Mouse (Mus musculus): ENCODE measurements at regions not wholly inside any gene's neighbourhood (a gene's known extent, or its start where the extent isn't known, plus 50 kb on each side); places are given as distances from the start of the nearest gene placed in this dataset.

DNA sequence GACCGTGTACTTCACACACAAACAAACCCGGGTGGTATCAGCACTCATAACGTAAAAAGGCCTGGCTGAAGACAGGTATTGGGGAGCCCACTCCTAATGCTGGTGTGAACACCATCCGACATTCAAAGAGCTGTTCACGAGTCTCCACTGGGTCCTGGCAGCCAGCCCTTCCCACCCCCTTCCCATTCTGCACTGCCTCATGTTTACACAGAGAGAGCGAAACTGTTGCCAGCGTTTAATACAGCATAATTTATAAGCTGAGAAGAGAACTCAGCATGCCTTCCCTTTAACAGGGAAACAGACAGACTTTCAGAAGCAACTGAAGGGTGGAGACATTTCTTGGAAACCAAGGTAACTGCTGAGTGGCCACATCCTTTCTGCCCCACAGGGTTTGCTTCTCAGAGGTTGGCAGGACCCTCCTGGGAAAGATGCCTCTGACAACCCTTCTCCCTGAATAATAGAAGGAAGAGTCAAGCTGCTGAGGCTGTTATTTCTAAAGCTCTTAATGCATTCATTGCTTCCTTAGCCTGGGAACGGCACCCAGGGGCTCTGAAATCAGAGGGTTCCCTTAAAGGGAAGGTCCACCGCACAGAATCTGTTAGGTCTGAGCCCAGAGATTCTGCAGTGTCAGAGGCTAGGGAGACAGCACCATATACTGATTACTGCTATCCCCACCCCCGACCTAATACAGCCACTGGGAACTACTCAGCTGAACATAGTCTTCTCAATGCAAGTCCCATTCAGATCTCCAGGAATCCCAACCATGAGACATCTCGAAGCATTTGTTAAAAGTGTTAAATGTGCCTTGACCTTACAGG, 412.4 kb upstream of the Id4 start:
- no peaks in the 10 kb centered on the region for H3K27me3 ChIP-seq (ENCODE audit: control insufficient read depth, insufficient read depth, low read length)
- H3K27ac ChIP-seq (replicated peaks in 1 of 2; ENCODE audit: control insufficient read depth in 1 of 2, insufficient read depth in 1 of 2, low read depth in 2 of 2, low read length in 2 of 2): no peak overlapping the region
- no peak overlapping the region for H3K4me3 ChIP-seq (ENCODE audit: control insufficient read depth in 1 of 2, insufficient read depth in 1 of 2, low read depth in 1 of 2, low read length in 2 of 2)

DNA sequence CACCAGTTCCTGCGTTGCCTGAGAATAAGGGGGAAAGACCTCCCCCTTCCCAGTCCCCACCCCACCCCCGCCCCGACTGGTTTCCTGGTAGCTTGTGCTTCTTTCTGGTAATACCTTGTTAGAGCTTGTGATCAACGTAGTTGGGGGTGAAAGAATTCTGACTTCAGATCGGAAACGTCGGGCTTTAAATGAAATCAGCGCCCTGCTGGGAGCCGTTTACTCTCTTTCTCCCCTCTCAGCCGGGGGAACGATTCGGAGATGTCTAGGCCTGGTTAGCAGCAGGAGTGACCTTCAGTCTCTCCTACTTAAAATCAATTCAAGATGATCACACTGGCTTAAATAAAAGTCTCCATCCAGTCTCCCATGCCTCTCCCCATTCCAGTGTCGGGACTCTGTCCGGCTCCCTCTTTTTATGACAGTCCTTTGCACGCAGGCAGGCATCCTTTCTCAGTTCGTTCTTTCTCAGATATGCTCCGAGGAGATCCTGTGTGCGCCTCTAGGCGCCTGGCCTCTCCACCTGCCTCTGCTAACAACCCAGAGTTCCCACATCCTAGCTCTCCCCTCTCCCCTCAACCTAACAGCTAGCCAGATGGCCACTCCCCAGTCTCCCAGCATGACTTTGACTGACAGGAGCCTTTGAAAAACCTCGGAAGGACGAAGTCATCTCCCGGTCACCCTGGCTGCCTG, 405.5 kb upstream of the Id4 start:
- no peaks in the 10 kb centered on the region for H3K27me3 ChIP-seq (ENCODE audit: control insufficient read depth, insufficient read depth, low read length)
- peak overlapping the region; percentile 11 to 16 for H3K4me3 ChIP-seq (ENCODE audit: control insufficient read depth in 1 of 2, insufficient read depth in 1 of 2, low read depth in 1 of 2, low read length in 2 of 2)
- no peaks in the 10 kb centered on the region for H3K36me3 ChIP-seq (ENCODE audit: control insufficient read depth, insufficient read depth, low read length)
- 4% methylated on average over 22 of the region's 22 CpGs for WGBS
- peak overlapping the region; percentile 54 for H3K9ac ChIP-seq (ENCODE audit: low read length)
- no peak overlapping the region for H3K27ac ChIP-seq (replicated peaks in 1 of 2; ENCODE audit: control insufficient read depth in 1 of 2, insufficient read depth in 1 of 2, low read depth in 2 of 2, low read length in 2 of 2)
- H3K9me3 ChIP-seq (ENCODE audit: control insufficient read depth, low read length): no peaks in the 10 kb centered on the region
- H3K4me1 ChIP-seq (ENCODE audit: control insufficient read depth in 2 of 2, insufficient read depth in 2 of 2, low read length in 2 of 2): peaks cover 12 to 14% of the 10 kb centered on the region in 2 experiments
- ATAC-seq (ENCODE audit: insufficient number of reproducible peaks, insufficient read depth, low FRiP score, low read depth): no peak
- peak overlapping the region; percentile 55 for H3K4me2 ChIP-seq (ENCODE audit: low read length)

More for the DNA sequence above, 412.4 kb upstream of the Id4 start:
- Histone ChIP-seq H3K4me2 (ENCODE audit: low read length) (no peak overlapping the region), H3K9ac (ENCODE audit: low read length) (no peak overlapping the region), H3K9me3 (ENCODE audit: control insufficient read depth, low read length) (no peaks in the 10 kb centered on the region), H3K4me1 (ENCODE audit: control insufficient read depth in 2 of 2, insufficient read depth in 2 of 2, low read length in 2 of 2) (peaks cover 0 to under 1% of the 10 kb centered on the region in 2 experiments; a peak in 2 of 4 replicates), H3K36me3 (ENCODE audit: control insufficient read depth, insufficient read depth, low read length) (no peaks in the 10 kb centered on the region)
- WGBS: 58% methylated on average over 11 of the region's 11 CpGs
- ATAC-seq (ENCODE audit: insufficient number of reproducible peaks, insufficient read depth, low FRiP score, low read depth): no peak

GRCm38 (mm10) chr13:47858946-47859345, 402.1 kb upstream of the Id4 start:
- WGBS: 78% methylated on average over 4 of the region's 4 CpGs
- ATAC-seq (ENCODE audit: insufficient number of reproducible peaks, insufficient read depth, low FRiP score, low read depth): no peak
- H3K4me1 ChIP-seq (ENCODE audit: control insufficient read depth in 2 of 2, insufficient read depth in 2 of 2, low read length in 2 of 2): peaks cover 12 to 14% of the 10 kb centered on the region in 2 experiments

GRCm38 (mm10) chr13:47860316-47860715, 400.7 kb upstream of the Id4 start:
- no peaks in the 10 kb centered on the region for H3K9me3 ChIP-seq (ENCODE audit: control insufficient read depth, low read length)
- H3K27ac ChIP-seq (replicated peaks in 1 of 2; ENCODE audit: control insufficient read depth in 1 of 2, insufficient read depth in 1 of 2, low read depth in 2 of 2, low read length in 2 of 2): no peak overlapping the region
- WGBS: 64% methylated on average over 8 of the region's 8 CpGs
- H3K27me3 ChIP-seq (ENCODE audit: control insufficient read depth, insufficient read depth, low read length): no peaks in the 10 kb centered on the region
- H3K9ac ChIP-seq (ENCODE audit: low read length): no peak overlapping the region
- H3K4me2 ChIP-seq (ENCODE audit: low read length): no peak overlapping the region
- no peaks in the 10 kb centered on the region for H3K36me3 ChIP-seq (ENCODE audit: control insufficient read depth, insufficient read depth, low read length)
- ATAC-seq (ENCODE audit: insufficient number of reproducible peaks, insufficient read depth, low FRiP score, low read depth): no peak
- no peak overlapping the region for H3K4me3 ChIP-seq (ENCODE audit: control insufficient read depth in 1 of 2, insufficient read depth in 1 of 2, low read depth in 1 of 2, low read length in 2 of 2)
- peaks cover 10 to 11% of the 10 kb centered on the region in 2 experiments; a peak in 3 of 4 replicates for H3K4me1 ChIP-seq (ENCODE audit: control insufficient read depth in 2 of 2, insufficient read depth in 2 of 2, low read length in 2 of 2)

More at GRCm38 (mm10) chr13:47858946-47859345, 402.1 kb upstream of the Id4 start:
- Histone ChIP-seq H3K36me3 (ENCODE audit: control insufficient read depth, insufficient read depth, low read length) (no peaks in the 10 kb centered on the region), H3K4me3 (ENCODE audit: control insufficient read depth in 1 of 2, insufficient read depth in 1 of 2, low read depth in 1 of 2, low read length in 2 of 2) (no peak overlapping the region), H3K27ac (replicated peaks in 1 of 2; ENCODE audit: control insufficient read depth in 1 of 2, insufficient read depth in 1 of 2, low read depth in 2 of 2, low read length in 2 of 2) (no peak overlapping the region), H3K4me2 (ENCODE audit: low read length) (no peak overlapping the region), H3K27me3 (ENCODE audit: control insufficient read depth, insufficient read depth, low read length) (no peaks in the 10 kb centered on the region), H3K9ac (ENCODE audit: low read length) (no peak overlapping the region), H3K9me3 (ENCODE audit: control insufficient read depth, low read length) (no peaks in the 10 kb centered on the region)

- H3K36me3 ChIP-seq (ENCODE audit: control insufficient read depth, insufficient read depth, low read length): no peaks in the 10 kb centered on the region
- ATAC-seq (ENCODE audit: insufficient number of reproducible peaks, insufficient read depth, low FRiP score, low read depth): no peak
- no peaks in the 10 kb centered on the region for H3K9me3 ChIP-seq (ENCODE audit: control insufficient read depth, low read length)
- WGBS: 40% methylated on average over 3 of the region's 3 CpGs
- no peak overlapping the region for H3K4me2 ChIP-seq (ENCODE audit: low read length)
- H3K27ac ChIP-seq (replicated peaks in 1 of 2; ENCODE audit: control insufficient read depth in 1 of 2, insufficient read depth in 1 of 2, low read depth in 2 of 2, low read length in 2 of 2): no peak overlapping the region
- no peak overlapping the region for H3K9ac ChIP-seq (ENCODE audit: low read length)
- peaks cover 3 to 6% of the 10 kb centered on the region in 2 experiments; a peak in 2 of 4 replicates for H3K4me1 ChIP-seq (ENCODE audit: control insufficient read depth in 2 of 2, insufficient read depth in 2 of 2, low read length in 2 of 2)
- no peak overlapping the region for H3K4me3 ChIP-seq (ENCODE audit: control insufficient read depth in 1 of 2, insufficient read depth in 1 of 2, low read depth in 1 of 2, low read length in 2 of 2)
- H3K27me3 ChIP-seq (ENCODE audit: control insufficient read depth, insufficient read depth, low read length): no peaks in the 10 kb centered on the region
Observed at GRCm38 (mm10) chr13:47862896-47863295, 398.1 kb upstream of the Id4 start.

GRCm38 (mm10) chr13:47868656-47869055, 392.4 kb upstream of the Id4 start:
- Histone ChIP-seq H3K27me3 (ENCODE audit: control insufficient read depth, insufficient read depth, low read length) (no peaks in the 10 kb centered on the region), H3K9ac (ENCODE audit: low read length) (no peak overlapping the region), H3K4me3 (ENCODE audit: control insufficient read depth in 1 of 2, insufficient read depth in 1 of 2, low read depth in 1 of 2, low read length in 2 of 2) (no peak overlapping the region), H3K9me3 (ENCODE audit: control insufficient read depth, low read length) (no peaks in the 10 kb centered on the region), H3K36me3 (ENCODE audit: control insufficient read depth, insufficient read depth, low read length) (no peaks in the 10 kb centered on the region), H3K4me2 (ENCODE audit: low read length) (no peak overlapping the region), H3K27ac (replicated peaks in 1 of 2; ENCODE audit: control insufficient read depth in 1 of 2, insufficient read depth in 1 of 2, low read depth in 2 of 2, low read length in 2 of 2) (no peak overlapping the region), H3K4me1 (ENCODE audit: control insufficient read depth in 2 of 2, insufficient read depth in 2 of 2, low read length in 2 of 2) (peaks cover 3 to 10% of the 10 kb centered on the region in 2 experiments; a peak in 3 of 4 replicates)
- WGBS: 33% methylated on average over 4 of the region's 4 CpGs
- no peak for ATAC-seq (ENCODE audit: insufficient number of reproducible peaks, insufficient read depth, low FRiP score, low read depth)

GRCm38 (mm10) chr13:47869670-47870532, 391.1 kb upstream of the Id4 start:
- ATAC-seq (ENCODE audit: insufficient number of reproducible peaks, insufficient read depth, low FRiP score, low read depth): no peak
- no peak overlapping the region for H3K9ac ChIP-seq (ENCODE audit: low read length)
- WGBS: 55% methylated on average over 10 of the region's 10 CpGs
- H3K4me2 ChIP-seq (ENCODE audit: low read length): peak overlapping the region; percentile 38
- H3K9me3 ChIP-seq (ENCODE audit: control insufficient read depth, low read length): no peaks in the 10 kb centered on the region
- no peaks in the 10 kb centered on the region for H3K27me3 ChIP-seq (ENCODE audit: control insufficient read depth, insufficient read depth, low read length)
- H3K4me3 ChIP-seq (ENCODE audit: control insufficient read depth in 1 of 2, insufficient read depth in 1 of 2, low read depth in 1 of 2, low read length in 2 of 2): no peak overlapping the region
- peaks cover 3 to 10% of the 10 kb centered on the region in 2 experiments; a peak in 3 of 4 replicates for H3K4me1 ChIP-seq (ENCODE audit: control insufficient read depth in 2 of 2, insufficient read depth in 2 of 2, low read length in 2 of 2)
- no peaks in the 10 kb centered on the region for H3K36me3 ChIP-seq (ENCODE audit: control insufficient read depth, insufficient read depth, low read length)
- peak overlapping the region in 1 of 2 experiments; percentile 28; a peak in 1 of 4 replicates for H3K27ac ChIP-seq (replicated peaks in 1 of 2; ENCODE audit: control insufficient read depth in 1 of 2, insufficient read depth in 1 of 2, low read depth in 2 of 2, low read length in 2 of 2)
